In genomic region chr7:27591266-27592216, GRCm38 (mm10) we compare ENCODE assay signal across 8 mouse cellular contexts. TPM values are rescaled to one million over a fixed set of nuclear protein-coding genes. Genes with fewer than 3 reads are reported as not detected.
DNase-seq lines count a peak whose midpoint lies in the region; ATAC-seq and TF ChIP-seq lines count a peak whose summit lies in the region.

Akt2 (plus strand) TSS chr7:27591552.

- no peaks in the 10 kb centered on the region for H3K27me3 ChIP-seq in C2C12 (ENCODE audit: control insufficient read depth, insufficient read depth, insufficient read length)
- no peaks in the 10 kb centered on the region for H3K27me3 ChIP-seq in heart, embryonic 10.5 days (ENCODE audit: insufficient read depth, poor library complexity, severe bottlenecking)
- no peaks in the 10 kb centered on the region for H3K27me3 ChIP-seq in kidney, embryonic 15.5 days
- H3K27me3 ChIP-seq in liver, embryonic 11.5 days (replicated peaks; ENCODE audit: control insufficient read depth, insufficient read depth, low read length): no peaks in the 10 kb centered on the region
- H3K27me3 ChIP-seq in stomach, embryonic 14.5 days (ENCODE audit: control insufficient read depth, insufficient read depth, low read length): no peaks in the 10 kb centered on the region

- peaks cover 5% of the 10 kb centered on the region for H3K36me3 ChIP-seq in C2C12 (ENCODE audit: control insufficient read depth, insufficient read depth)
- peaks cover 16% of the 10 kb centered on the region; the same call in 1 of the 2 replicates for H3K36me3 ChIP-seq in heart, embryonic 10.5 days
- H3K36me3 ChIP-seq in kidney, embryonic 15.5 days: peaks cover 8% of the 10 kb centered on the region; the same call in 1 of the 2 replicates
- H3K36me3 ChIP-seq in liver, embryonic 11.5 days (ENCODE audit: control insufficient read depth, insufficient read depth, low read length): peaks cover 7% of the 10 kb centered on the region
- peaks cover 4% of the 10 kb centered on the region; the same call in 1 of the 2 replicates for H3K36me3 ChIP-seq in stomach, embryonic 14.5 days (ENCODE audit: control insufficient read depth, insufficient read depth, low read length)

- no peaks in the 10 kb centered on the region for H3K9me3 ChIP-seq in heart, embryonic 10.5 days
- H3K9me3 ChIP-seq in kidney, embryonic 15.5 days (replicated peaks): no peaks in the 10 kb centered on the region
- no peaks in the 10 kb centered on the region for H3K9me3 ChIP-seq in liver, embryonic 11.5 days (ENCODE audit: control insufficient read depth, low read length)
- H3K9me3 ChIP-seq in stomach, embryonic 14.5 days (ENCODE audit: control insufficient read depth, low read depth, low read length): no peaks in the 10 kb centered on the region

- H3K9ac ChIP-seq in kidney, embryonic 15.5 days: peak within 1 kb of the TSS; percentile 86
- peak within 1 kb of the TSS; percentile 92 for H3K9ac ChIP-seq in liver, embryonic 11.5 days (ENCODE audit: low read depth, low read length)
- peak within 1 kb of the TSS; percentile 79 for H3K9ac ChIP-seq in stomach, embryonic 14.5 days (replicated peaks; ENCODE audit: low read depth, low read length)

- peaks cover 50% of the 10 kb centered on the region for H3K79me2 ChIP-seq in C2C12 (ENCODE audit: control insufficient read depth, insufficient read depth)

- peaks cover 39% of the 10 kb centered on the region for H3K79me3 ChIP-seq in C2C12 (ENCODE audit: low read depth)

- no peak for TF ChIP-seq CTCF in C2C12 (IDR thresholded peaks at IDR 0.05; ENCODE audit: control insufficient read depth, insufficient read depth, insufficient read length)

- peak within 1 kb of the TSS; percentile 73 for H3ac ChIP-seq in C2C12 (ENCODE audit: control insufficient read depth, insufficient read length, low read depth)

- H3K4me1 ChIP-seq in heart, embryonic 10.5 days: peaks cover 41% of the 10 kb centered on the region
- peaks cover 31% of the 10 kb centered on the region for H3K4me1 ChIP-seq in kidney, embryonic 15.5 days
- H3K4me1 ChIP-seq in liver, embryonic 11.5 days (replicated peaks; ENCODE audit: control insufficient read depth, insufficient read depth, low read length): peaks cover 39% of the 10 kb centered on the region
- H3K4me1 ChIP-seq in stomach, embryonic 14.5 days (ENCODE audit: control insufficient read depth, insufficient read depth, low read length): peaks cover 7% of the 10 kb centered on the region

- peak; percentile 87 for ATAC-seq in erythroblast, adult 5-6 weeks (replicated peaks; ENCODE audit: low FRiP score, poor library complexity, severe bottlenecking)
- peak; percentile 94 for ATAC-seq in kidney, embryonic 15.5 days (replicated peaks; ENCODE audit: low FRiP score)
- ATAC-seq in liver, embryonic 11.5 days (replicated peaks; ENCODE audit: low FRiP score): peak; percentile 83
- ATAC-seq in stomach, embryonic 14.5 days (ENCODE audit: insufficient number of reproducible peaks, insufficient read depth, low FRiP score, low read depth): peak; percentile 93

- under 1% methylated on average over 67 of the region's 71 CpGs for WGBS in heart, embryonic 10.5 days
- under 1% methylated on average over 64 of the region's 71 CpGs for WGBS in kidney, embryonic 15.5 days
- under 1% methylated on average over 55 of the region's 71 CpGs for WGBS in liver, embryonic 11.5 days
- WGBS in stomach, embryonic 14.5 days: under 1% methylated on average over 66 of the region's 71 CpGs

- H3K4me2 ChIP-seq in kidney, embryonic 15.5 days: peak within 1 kb of the TSS; percentile 74
- peak within 1 kb of the TSS; percentile 92 for H3K4me2 ChIP-seq in liver, embryonic 11.5 days
- H3K4me2 ChIP-seq in stomach, embryonic 14.5 days (replicated peaks; ENCODE audit: low read depth, low read length): peak within 1 kb of the TSS; percentile 59

- peak; percentile 100 for DNase-seq in brain, adult 2 months (ENCODE audit: low read depth, low spot score)
- peak; percentile 97 for DNase-seq in heart, embryonic 10.5 days (ENCODE audit: low spot score)
- DNase-seq in liver, embryonic 11.5 days (ENCODE audit: low spot score): peak; percentile 89
- DNase-seq in naive thymus-derived CD4-positive, alpha-beta T cell, adult 2 months (ENCODE audit: low read depth): peak; percentile 97

- H3K27ac ChIP-seq in heart, embryonic 10.5 days: peak within 1 kb of the TSS; percentile 98
- H3K27ac ChIP-seq in kidney, embryonic 15.5 days: peak within 1 kb of the TSS; percentile 98
- H3K27ac ChIP-seq in liver, embryonic 11.5 days (ENCODE audit: low read depth, low read length): peak within 1 kb of the TSS; percentile 100
- H3K27ac ChIP-seq in stomach, embryonic 14.5 days (ENCODE audit: low read length): peak within 1 kb of the TSS; percentile 98

- peak within 1 kb of the TSS; percentile 49 for H3K4me3 ChIP-seq in C2C12 (ENCODE audit: insufficient read depth, poor library complexity, severe bottlenecking)
- peak within 1 kb of the TSS; percentile 93 for H3K4me3 ChIP-seq in heart, embryonic 10.5 days
- peak within 1 kb of the TSS; percentile 65 for H3K4me3 ChIP-seq in kidney, embryonic 15.5 days (replicated peaks)
- peak within 1 kb of the TSS; percentile 85 for H3K4me3 ChIP-seq in liver, embryonic 11.5 days (ENCODE audit: low read depth, low read length)
- peak within 1 kb of the TSS; percentile 80 for H3K4me3 ChIP-seq in stomach, embryonic 14.5 days (ENCODE audit: low read depth, low read length)

TF ChIP-seq in C2C12, 6 proteins besides CTCF, POLR2A, EP300 and RAD21:
- TF ChIP-seq MYOD1 (IDR thresholded peaks at IDR 0.05; ENCODE audit: control insufficient read depth, insufficient read length, low read depth): no peak
- no peak for TF ChIP-seq USF1 (IDR thresholded peaks at IDR 0.05; ENCODE audit: low read depth)
- TF ChIP-seq MYOG (IDR thresholded peaks at IDR 0.05; ENCODE audit: control insufficient read depth, extremely low read depth, insufficient read length): no peak
- no peak for TF ChIP-seq FOSL1 (IDR thresholded peaks at IDR 0.05; ENCODE audit: insufficient read depth, low read length, poor library complexity, severe bottlenecking)
- no peak for TF ChIP-seq MAX (IDR thresholded peaks at IDR 0.05)
- no peak for TF ChIP-seq CEBPB (IDR thresholded peaks at IDR 0.05; ENCODE audit: low read depth)

RNA-seq across cellular contexts. Expression of gene Akt2, which starts in this region (rescaled TPM):
- 102 TPM for polyA plus RNA-seq in C2C12 (2012; fragmentation: generic; extraction: Trizol)
- 22.7 and 25.1 TPM in 2 replicates for total RNA-seq in erythroblast, adult 5-6 weeks (2015; ENCODE audit: low replicate concordance)
- total RNA-seq in erythroblast, adult 5-6 weeks (2017; ENCODE audit: low replicate concordance): 51.2 and 57.6 TPM in 2 replicates
- polyA plus RNA-seq in heart, embryonic 10.5 days (2016; fragmentation: Nextera tagmentation; extraction: Ambion mirVana): 94.8 and 106 TPM in 2 replicates
- polyA plus RNA-seq in kidney, embryonic 15.5 days (2015; fragmentation: Nextera tagmentation; extraction: Ambion mirVana): 97.9 and 106 TPM in 2 replicates
- 68.4 and 70.1 TPM in 2 replicates for polyA plus RNA-seq in liver, embryonic 11.5 days (2014; fragmentation: Nextera tagmentation; extraction: Ambion mirVana)
- 88.8 and 91.5 TPM in 2 replicates for polyA plus RNA-seq in stomach, embryonic 14.5 days (2014; fragmentation: Nextera tagmentation; extraction: Ambion mirVana)

Comparison
In these comparisons a context has a peak if more than half of its experiments do, and no peak if none do; other contexts are left out.
1. Peak in every context shown above with its lines: DNase-seq, ATAC-seq, H3K4me3 ChIP-seq and H3K27ac ChIP-seq.